Mouse (Mus musculus): ENCODE results near the gene Pamr1.

Gene Pamr1

DNA sequence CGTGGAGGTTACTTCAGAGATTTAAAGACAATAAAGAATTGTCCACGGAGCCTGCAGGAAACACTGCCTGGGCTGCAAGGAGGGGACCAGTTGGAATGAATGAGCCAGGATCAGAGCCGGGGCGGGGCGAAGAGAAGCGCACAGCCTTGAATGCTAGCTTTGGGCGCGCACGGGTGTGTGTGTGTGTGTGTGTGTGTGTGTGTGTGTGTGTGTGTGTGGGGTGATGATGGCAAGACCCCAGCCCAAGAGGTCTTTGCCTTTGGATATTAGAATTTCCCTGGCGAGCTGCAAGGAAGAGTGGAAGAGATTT is 109.7 kb downstream of the Pamr1 start:
- DNase-seq (ENCODE audit: low spot score in 2 of 2): no peak

DNA sequence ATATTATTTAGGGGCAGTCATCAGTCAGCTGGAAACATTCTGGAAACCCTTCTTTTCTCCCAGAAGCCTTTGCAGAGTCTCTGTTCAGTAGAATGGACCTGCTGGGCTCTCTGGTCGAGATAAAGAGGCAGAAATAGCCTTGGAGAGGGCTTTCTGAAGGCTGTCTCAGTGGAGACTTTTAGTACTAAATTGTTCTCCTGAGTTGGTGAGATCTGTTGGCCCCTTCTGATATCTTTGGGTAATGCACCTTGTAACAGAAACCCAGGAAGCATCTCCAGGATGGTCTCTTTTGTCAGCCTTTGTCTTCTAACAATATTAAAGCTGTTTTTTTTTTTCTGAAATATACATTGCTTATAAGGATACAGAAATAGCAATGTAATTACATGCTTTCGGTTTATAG is 111.2 kb downstream of the Pamr1 start:
- no peak for DNase-seq (ENCODE audit: low spot score in 2 of 2)

DNA sequence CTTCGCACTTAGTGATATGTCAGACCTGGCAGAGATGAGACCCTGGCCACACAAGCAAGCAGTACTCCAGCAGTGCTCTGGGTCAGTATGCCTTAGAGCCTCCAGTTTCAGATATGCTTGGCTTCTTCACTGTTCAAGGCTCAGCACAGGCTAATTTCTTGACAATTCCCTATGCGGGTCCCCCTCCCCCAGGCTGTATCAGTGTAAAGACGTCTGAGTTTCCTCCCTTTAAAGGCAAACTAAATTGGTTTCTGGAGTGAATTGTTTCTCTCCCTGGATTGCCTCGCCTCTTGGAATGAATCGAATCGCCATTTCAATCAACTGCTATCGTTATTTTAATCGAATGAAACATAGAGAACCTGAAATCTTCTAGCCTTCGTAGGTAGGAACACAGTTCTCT is 113.1 kb downstream of the Pamr1 start:
- DNase-seq (ENCODE audit: low spot score in 2 of 2): no peak

DNA sequence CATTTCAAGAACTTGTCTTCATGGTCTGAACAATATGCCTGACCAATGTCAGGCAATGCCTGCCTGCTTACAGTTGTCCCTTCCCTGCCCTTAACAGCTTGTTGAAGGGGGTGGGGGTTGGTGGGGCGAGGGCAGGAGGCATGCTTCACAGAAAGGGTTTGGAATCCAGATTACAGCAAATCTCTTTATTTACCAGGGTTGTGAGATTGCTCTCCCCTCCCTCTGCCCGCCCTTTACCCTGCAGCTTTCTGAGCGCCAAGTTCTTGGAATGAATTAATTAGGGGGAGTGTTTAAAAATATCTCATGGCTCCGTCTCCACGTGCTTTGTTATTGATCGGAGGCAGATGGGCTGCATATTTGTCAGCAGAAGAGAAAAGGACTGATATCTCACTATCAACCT is 113.5 kb downstream of the Pamr1 start:
- no peak for DNase-seq (ENCODE audit: low spot score in 2 of 2)

DNA sequence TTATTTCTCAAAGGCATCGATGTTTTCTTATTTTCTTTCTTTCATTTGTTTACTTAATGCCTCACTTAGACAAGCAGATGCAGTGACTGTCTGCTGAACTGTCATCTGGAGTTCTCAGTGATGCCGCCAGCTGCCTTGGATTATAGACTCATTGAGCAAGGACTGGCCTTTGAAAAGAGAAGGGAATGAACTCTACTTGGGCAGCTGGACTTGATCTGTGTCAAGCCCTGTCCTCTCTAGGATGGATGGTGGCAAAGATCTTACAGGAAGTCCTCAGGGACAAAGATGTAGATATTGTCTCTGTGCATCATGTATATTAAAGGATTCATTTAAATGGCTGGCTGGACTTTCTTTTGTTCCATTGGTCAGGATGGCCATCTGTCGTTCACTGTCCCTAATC is 114.1 kb downstream of the Pamr1 start:
- no peak for DNase-seq (ENCODE audit: low spot score in 2 of 2)

DNA sequence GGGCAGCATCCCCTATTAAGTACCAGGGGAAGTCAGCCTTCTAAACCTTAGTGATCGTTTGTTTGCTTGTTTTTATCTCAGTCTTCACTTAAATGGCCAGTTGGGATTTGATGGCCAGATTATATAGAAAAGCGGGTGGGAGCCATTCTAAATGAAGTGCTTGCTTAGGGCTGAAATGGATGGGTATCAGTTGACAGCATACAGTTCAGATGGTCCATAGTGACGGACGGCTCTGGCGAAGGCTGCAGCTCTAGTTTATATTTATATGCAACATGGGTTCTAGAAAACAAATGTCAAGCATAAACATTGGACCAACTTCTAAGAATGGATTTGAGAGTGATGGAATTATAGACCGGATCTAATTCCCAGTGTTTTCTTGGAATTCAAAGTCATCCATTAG is 118.2 kb downstream of the Pamr1 start:
- no peak for DNase-seq (ENCODE audit: low spot score in 2 of 2)

DNA sequence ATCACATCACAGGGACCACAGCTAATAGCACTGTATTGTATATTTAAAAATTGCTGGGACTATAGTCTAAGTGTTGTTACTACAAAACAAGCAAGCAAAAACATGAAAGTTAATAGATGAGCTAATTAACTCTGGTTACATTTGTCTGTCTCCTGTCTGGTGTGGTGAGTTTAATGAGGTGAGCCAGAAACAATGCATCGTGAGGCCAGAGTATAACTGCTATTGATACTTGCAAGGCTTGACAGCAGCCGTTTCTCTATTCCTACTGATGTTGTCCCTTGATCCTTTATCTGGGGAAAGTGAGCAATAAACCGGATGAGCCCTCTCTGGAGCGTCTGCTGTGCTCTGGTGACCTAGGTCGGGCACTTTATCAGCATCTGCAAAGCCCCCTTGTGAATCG is 119.8 kb downstream of the Pamr1 start:
- no peak for DNase-seq (ENCODE audit: low spot score in 2 of 2)

DNA sequence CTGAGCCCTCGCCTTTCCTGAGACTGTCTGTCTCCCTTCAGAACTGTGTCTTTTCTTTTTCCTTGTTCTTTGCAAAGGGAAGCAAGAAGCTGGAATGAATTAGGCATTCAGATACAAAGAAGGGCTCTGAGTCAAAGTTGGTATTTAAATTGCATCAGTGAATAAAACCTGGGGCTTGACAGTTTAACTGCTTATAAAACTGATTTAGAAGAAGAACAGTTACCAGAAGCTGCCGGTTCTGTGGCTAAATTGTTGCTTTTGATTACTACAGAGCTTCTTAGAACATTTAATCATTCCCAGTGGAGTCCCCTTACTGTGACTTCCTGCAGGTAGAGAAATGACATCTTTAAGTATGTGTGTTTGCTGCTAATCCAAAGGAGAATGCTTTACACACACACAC is 124.8 kb downstream of the Pamr1 start:
- DNase-seq (ENCODE audit: low spot score in 2 of 2): no peak

GRCm38 (mm10) chr2:102675275-102675674 is 125.5 kb downstream of the Pamr1 start:
- peak; percentile 34 to 83 for DNase-seq (ENCODE audit: low spot score in 2 of 2)

DNA sequence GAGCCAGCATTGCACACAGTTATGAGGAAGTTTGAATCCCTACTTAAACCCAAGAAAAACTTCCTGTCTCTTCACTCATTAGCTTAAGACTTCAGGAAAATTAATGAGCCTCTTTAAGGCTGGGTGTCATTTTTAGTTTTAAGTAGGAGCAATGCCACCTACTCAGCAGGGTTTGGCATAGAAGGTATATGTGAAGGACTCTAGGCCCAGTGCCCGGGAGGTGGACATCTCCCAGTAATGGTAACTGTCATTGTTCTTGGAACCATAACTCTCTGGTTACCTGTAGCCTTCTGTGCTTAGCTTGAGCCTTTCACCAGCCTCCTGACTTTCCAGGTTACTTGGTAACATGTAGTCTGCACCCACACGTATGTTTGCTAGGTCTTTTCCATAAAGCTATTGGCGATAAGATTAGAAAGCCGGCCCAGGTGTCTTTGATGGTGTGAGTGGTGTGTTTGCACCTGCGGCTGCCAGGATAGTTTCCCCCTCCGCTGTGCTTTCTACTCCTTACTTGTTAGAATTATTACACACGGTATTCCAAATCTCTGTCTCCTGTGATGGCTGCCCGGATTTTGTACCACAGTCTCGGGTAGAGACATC is 127.0 kb downstream of the Pamr1 start:
- DNase-seq (ENCODE audit: low spot score in 2 of 2): no peak

DNA sequence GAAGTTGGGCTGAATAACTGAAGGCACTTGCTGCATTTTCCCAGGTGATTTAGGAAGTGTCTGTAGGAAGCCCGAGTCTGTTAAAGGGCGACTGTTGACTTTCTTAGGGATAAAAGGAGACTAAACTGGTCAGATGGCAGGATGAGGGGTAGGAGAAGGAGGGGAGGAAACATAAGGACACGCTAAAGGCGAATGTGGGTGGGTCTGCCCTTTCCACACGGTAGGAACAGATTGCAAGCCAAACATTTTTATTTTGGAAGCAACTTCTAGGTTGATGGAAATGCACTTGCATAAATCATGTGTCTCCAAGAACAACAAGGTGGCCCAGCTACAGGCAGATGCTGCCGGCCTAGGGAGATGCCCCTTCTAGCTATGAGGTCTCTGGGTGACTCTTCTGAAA is 127.6 kb downstream of the Pamr1 start:
- DNase-seq (ENCODE audit: low spot score in 2 of 2): no peak

DNA sequence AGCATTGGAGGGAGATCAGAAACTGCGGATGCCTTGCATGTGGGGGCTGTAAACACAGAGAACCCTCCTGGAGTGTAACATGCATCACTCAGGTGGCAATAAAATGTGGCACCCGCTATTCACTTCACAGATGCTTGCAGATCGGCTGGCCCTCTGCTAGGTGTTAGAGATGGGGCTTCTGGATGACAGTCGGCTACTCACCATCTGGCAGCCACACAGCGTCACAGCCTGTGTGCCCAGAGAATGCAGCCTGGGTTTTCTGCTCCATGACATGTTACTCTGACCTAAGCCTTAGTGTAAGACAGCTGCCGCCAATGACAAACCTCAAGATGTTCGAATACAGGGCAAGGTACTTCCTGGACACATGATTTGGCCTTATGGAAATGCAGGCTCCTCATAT is 131.5 kb downstream of the Pamr1 start:
- no peak for DNase-seq (ENCODE audit: low spot score in 2 of 2)

DNA sequence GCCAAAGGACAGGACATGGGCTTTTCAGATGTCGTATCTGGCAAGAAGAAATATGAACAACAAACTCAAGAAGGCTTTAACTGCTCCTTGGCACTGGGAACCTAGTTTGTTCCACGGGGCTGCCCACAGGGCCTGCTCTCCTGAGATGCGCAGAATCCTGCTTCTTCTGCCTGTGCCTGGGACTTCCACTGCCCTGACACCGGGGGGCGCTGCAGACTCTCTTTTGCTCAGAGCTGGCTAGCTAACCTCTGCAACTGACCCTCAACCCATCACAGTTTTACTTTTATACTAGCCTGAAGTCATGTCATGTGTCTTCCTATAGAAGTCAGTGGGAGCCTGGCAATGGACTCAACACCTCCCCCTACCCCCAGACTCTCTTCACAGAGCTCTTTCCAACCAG is 132.4 kb downstream of the Pamr1 start:
- peak; percentile 47 to 82 for DNase-seq (ENCODE audit: low spot score in 2 of 2)

DNA sequence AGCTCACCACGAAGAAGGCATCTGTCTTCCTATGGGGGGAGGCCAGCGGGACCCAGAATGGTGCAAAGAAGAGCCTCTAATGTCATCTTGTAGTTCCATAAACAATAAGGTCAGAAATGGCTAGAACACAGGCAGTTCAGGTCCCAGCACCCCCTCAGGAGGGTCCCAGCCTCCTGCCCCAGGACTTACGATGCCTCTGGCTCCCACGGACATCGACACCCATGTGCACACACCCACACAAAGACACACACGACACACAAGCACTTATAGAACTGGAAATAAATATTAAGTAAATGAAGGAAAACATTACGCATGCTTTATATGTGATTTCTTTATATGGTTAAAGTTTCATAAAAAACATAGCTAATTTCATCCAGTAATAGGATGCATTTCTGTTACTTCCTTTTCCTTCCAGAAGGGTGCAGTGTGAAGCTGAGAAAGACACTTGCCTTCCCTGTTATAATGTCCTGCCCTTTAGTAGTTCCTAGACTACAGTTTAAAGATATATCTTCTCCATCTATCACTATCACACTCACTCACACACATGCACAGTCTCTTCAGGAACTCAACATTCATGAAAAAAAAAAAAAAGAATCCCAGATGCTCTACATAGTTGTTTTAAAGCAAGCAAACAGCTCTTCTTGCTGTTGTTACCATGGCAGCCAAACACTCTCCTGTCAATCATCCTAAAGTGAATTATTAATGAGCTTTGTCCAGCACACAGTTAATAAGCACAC is 135.7 kb downstream of the Pamr1 start:
- DNase-seq (ENCODE audit: low spot score in 2 of 2): no peak

DNA sequence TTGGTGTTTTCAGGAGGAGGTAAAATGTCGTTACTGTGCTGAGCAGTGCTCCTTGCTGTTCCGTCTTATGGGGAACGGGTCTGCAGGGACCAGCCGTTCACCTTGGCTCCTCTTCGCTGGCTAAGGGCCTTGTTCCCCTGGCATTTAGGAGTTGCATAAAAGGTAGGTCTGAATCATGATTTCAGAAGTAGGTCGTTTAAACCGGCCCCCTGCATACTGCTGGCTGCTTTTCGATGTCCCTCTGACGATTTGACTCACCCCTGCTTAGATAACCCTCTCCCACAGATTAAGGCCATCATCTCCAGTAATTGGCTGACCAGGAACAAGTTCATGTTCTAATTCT is 136.3 kb downstream of the Pamr1 start:
- DNase-seq (ENCODE audit: low spot score in 2 of 2): no peak

Measured in spleen, postnatal 4 days (tissue).